Mouse (Mus musculus) spleen, adult 2 months (tissue): ENCODE results near the gene Tomm6. TPM values are rescaled to one million over a fixed set of nuclear protein-coding genes. Genes with fewer than 3 reads are reported as not detected.

Source experiments
- DNase-seq, 2 experiments: peaks; one replicate each; pipeline versions ENCODE4 v3.0.0 to v3.0.0-alpha.2; 2012 to 2021; ENCODE audit warnings: low spot score in 2 of 2, low read depth in 1 of 2
- H3K27ac ChIP-seq: fragments of 200-500 bp; 2 replicates; pipeline ENCODE4 v1.5.1; 2012; ENCODE audit warnings: low read length, inconsistent platforms; ENCODE audit not compliant: insufficient read depth
- H3K27me3 ChIP-seq: fragments of 200-500 bp; 2 replicates; pipeline ENCODE4 v1.6.1; 2012; ENCODE audit warnings: mild to moderate bottlenecking, moderate library complexity, low read length, inconsistent platforms; ENCODE audit not compliant: control insufficient read depth, insufficient read depth
- H3K36me3 ChIP-seq: fragments of 200-500 bp; 2 replicates; pipeline ENCODE4 v1.6.1; 2012; ENCODE audit warnings: mild to moderate bottlenecking, low read length, inconsistent platforms; ENCODE audit not compliant: control insufficient read depth, insufficient read depth
- H3K4me1 ChIP-seq: fragments of 200-500 bp; 2 replicates; pipeline ENCODE4 v1.6.1; 2011; ENCODE audit warnings: inconsistent platforms; ENCODE audit not compliant: control insufficient read depth, insufficient read depth, insufficient read length
- H3K4me3 ChIP-seq: fragments of 200-500 bp; 2 replicates; pipeline ENCODE4 v1.5.1; 2011; ENCODE audit warnings: mild to moderate bottlenecking, inconsistent platforms; ENCODE audit not compliant: insufficient read depth, insufficient read length; ENCODE audit errors: extremely low read depth
- CTCF ChIP-seq: fragments of 200-500 bp; IDR thresholded peaks from 2 replicates; pipeline ENCODE4 v1.5.1; 2011; ENCODE audit warnings: mild to moderate bottlenecking, inconsistent platforms; ENCODE audit not compliant: insufficient read depth, insufficient read length, insufficient replicate concordance; ENCODE audit errors: extremely low read depth
- POLR2A ChIP-seq: fragments of 200-500 bp; IDR thresholded peaks from 2 replicates; pipeline ENCODE4 v1.6.1; 2011; ENCODE audit warnings: low read depth, low read length, inconsistent platforms
- WGBS: fragments of 180-500 bp; shearing (Covaris S2); methylation state at CpG from one replicate; pipeline ENCODE4 v1.1.7; 2018; 5-methylcytosine and 5-hydroxymethylcytosine counted together
- polyA plus RNA-seq: library from polyadenylated mRNA; depleted of rRNA; stranded (reverse); fragments of >200 nt; gene quantifications from 2 replicates; pipeline ENCODE4 v1.2.3, GENCODE M21; 2012

Gene Tomm6
- polyA plus RNA-seq, 1 experiment: 58.0 TPM

- H3K27me3 ChIP-seq: peaks cover 3% of the 10 kb centered on the region; the same call in 1 of the 2 replicates
- no peaks in the 10 kb centered on the region for H3K36me3 ChIP-seq
- no peak for DNase-seq
- WGBS: 2% methylated on average over 16 of the region's 23 CpGs
- H3K27ac ChIP-seq: no peak overlapping the region
- TF ChIP-seq CTCF: no peak
- TF ChIP-seq POLR2A: no peak
- no peaks in the 10 kb centered on the region for H3K4me1 ChIP-seq
- peak overlapping the region; percentile 64 for H3K4me3 ChIP-seq
Measured at GRCm38 (mm10) chr17:47695337-47695710, 7.1 kb upstream of the Tomm6 start.

- Histone ChIP-seq H3K27me3 (peaks cover 3% of the 10 kb centered on the region; the same call in 1 of the 2 replicates), H3K36me3 (no peaks in the 10 kb centered on the region), H3K4me3 (peak within 1 kb of the TSS; percentile 64), H3K27ac (no peak within 1 kb of the TSS), H3K4me1 (no peaks in the 10 kb centered on the region)
- DNase-seq: peak; percentile 73 to 94
- no peak for TF ChIP-seq POLR2A
- peak; percentile 94 for TF ChIP-seq CTCF
- 1% methylated on average over 78 of the region's 82 CpGs for WGBS
Measured at GRCm38 (mm10) chr17:47694503-47695336, 6.5 kb upstream of the Tomm6 start, which contains the start of gene Prickle4. Gene Prickle4 (minus strand): TSS chr17:47694736.

GRCm38 (mm10) chr17:47694442-47694502, 6.1 kb upstream of the Tomm6 start, which contains the start of gene Gm21981:
Gene Gm21981 (minus strand): TSS chr17:47694455.
- Histone ChIP-seq H3K27me3 (peaks cover 3% of the 10 kb centered on the region; the same call in 1 of the 2 replicates), H3K4me1 (0 out of 2 replicates have a peak, but pooled peaks cover under 1% of the 10 kb centered on the region), H3K27ac (no peak within 1 kb of the TSS), H3K36me3 (no peaks in the 10 kb centered on the region), H3K4me3 (peak within 1 kb of the TSS; percentile 64)
- DNase-seq: no peak
- TF ChIP-seq POLR2A (no peak), CTCF (no peak)
- 4% methylated on average over 3 of the region's 3 CpGs for WGBS

DNA sequence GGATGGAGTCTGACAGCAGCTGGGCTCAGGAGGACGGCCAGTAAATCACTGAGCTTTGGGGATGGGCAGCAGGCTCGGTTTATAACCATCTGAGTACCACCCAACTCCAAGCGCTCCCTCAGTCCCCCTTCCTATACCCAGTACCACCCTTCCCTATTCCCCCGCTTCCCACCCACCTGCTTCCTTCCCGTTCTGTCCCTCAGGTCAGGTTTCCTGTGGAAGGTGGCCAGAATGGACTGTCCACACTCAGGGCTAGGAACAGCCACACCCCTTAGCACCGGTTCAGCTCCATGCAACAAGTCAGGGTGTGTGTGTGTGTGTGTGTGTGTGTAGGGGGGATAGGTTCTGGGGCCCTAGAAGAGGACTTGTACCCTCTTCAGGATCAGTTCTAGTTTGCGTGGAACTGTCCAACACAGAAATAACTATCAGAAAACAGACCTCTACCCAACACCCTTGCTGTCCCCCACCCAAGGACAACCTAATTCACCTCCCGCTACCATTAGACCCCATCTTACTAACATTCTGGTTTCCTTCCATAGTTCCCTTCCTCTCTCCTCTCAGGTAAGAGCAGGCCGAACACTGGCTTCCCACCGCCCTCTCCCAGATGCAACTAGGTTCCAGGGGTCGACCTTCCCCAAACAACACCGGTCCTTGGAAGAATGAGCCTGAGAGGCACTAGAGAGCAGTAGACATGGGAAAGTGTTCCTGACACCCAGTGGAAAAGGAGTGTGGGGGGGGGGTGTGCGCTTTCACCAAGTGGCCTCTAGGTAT, 5.7 kb upstream of the Tomm6 start:
- Histone ChIP-seq H3K27ac (no peak overlapping the region), H3K36me3 (no peaks in the 10 kb centered on the region), H3K27me3 (peaks cover 3% of the 10 kb centered on the region; the same call in 1 of the 2 replicates), H3K4me1 (peaks cover 4% of the 10 kb centered on the region; the same call in 1 of the 2 replicates), H3K4me3 (peak overlapping the region; percentile 64; the same call in 1 of the 2 replicates)
- DNase-seq: no peak
- WGBS: 67% methylated on average over 13 of the region's 13 CpGs
- TF ChIP-seq CTCF (no peak), POLR2A (no peak)

- TF ChIP-seq CTCF (no peak), POLR2A (no peak)
- Histone ChIP-seq H3K27ac (no peak overlapping the region), H3K4me3 (no peak overlapping the region), H3K36me3 (no peaks in the 10 kb centered on the region), H3K27me3 (peaks cover 3% of the 10 kb centered on the region; the same call in 1 of the 2 replicates), H3K4me1 (peaks cover 5% of the 10 kb centered on the region; the same call in 1 of the 2 replicates)
- WGBS: 88% methylated on average over 3 of the region's 3 CpGs
- no peak for DNase-seq
Measured at GRCm38 (mm10) chr17:47691650-47692049, 3.5 kb upstream of the Tomm6 start.

DNA sequence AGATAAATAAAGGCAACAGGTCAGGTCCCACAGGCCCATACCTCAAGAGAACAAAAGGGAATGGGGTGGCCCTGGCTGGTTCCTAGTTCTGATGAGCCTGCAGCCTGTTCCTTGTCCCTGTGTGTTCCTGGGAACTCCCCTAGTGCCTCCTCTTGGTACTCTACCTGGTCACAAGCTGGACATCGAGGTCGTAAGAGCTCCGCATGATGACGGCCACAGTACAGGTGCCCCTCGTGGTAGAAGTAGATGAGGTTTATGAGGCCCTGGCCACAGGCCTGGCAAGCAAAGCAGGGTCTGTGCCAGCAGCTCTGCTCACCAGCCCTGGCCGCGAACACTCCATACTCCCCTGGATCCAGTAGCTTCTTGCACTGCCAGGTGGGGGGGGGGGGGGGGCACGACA, 1.7 kb upstream of the Tomm6 start:
- 93% methylated on average over 8 of the region's 8 CpGs for WGBS
- no peaks in the 10 kb centered on the region for H3K27me3 ChIP-seq
- H3K4me3 ChIP-seq: no peak overlapping the region

More for the DNA sequence above, 1.7 kb upstream of the Tomm6 start:
- peaks cover 2% of the 10 kb centered on the region; the same call in 1 of the 2 replicates for H3K36me3 ChIP-seq
- H3K4me1 ChIP-seq: peaks cover 5% of the 10 kb centered on the region; the same call in 1 of the 2 replicates
- DNase-seq: no peak
- no peak for TF ChIP-seq POLR2A
- no peak for TF ChIP-seq CTCF
- H3K27ac ChIP-seq: no peak overlapping the region
